Mouse (Mus musculus) left cerebral cortex, postnatal 14 days (tissue): ENCODE measurements around the gene Cd47. TPM values are rescaled to one million over a fixed set of nuclear protein-coding genes. Genes with fewer than 3 reads are reported as not detected.

Experiments used
- DNase-seq, 2 experiments: peaks; one replicate each; pipeline ENCODE4 v3.0.0; 2021 to 2022; ENCODE audit warnings: low spot score in 2 of 2, mixed read lengths in 1 of 2
- intact Hi-C: fragments of 180-260 bp; cut with DNase I; formaldehyde crosslinking; loops from one replicate; pipeline ENCODE4 v1.15.1; 2025
- total RNA-seq, 2 experiments: library from RNA; stranded (reverse); gene quantifications; 2 replicates each; pipeline ENCODE4 v1.2.3; 2021

The Cd47 gene
- total RNA-seq, 2 experiments from 2014 or later: 281 to 288 TPM

GRCm38 (mm10) chr16:49856661-49857060, 56.3 kb downstream of the Cd47 start:
- intact Hi-C loops: loop anchor here (5.0 to 10.0 kb wide), 5 partner anchors 92 to 354 kb away; no protein-coding TSS in a partner anchor
- DNase-seq: no peak

DNA sequence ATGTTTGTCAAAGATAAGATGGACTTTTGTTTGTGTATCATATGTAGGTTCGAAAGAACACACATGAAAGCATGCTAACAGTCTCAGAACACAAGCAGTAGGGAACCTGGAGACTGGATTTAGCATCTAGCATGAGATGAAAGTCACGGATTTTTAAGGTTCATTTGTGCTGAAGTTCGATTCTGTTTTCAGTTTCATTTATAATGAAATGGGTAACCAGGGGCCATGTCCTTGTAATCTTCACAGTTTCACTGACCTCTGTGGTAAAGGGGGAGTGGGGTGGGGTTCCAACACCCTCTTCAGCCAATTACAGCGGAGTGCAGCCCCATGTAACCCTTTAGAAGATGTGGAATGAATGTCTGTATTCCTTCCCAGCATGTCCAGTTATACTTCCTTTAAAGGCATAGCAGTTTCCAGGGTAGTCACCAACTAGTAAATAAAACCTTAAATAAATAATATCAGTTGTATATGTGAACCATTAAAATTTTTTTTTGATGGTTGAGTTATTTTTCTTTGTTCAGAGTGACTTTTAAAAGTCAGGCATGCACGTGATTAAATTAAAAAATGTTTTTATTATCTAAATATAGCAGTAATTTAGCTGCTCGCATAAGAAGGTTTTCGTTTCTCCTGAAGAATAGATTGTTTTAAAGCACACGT, 57.3 kb downstream of the Cd47 start:
- no peak for DNase-seq
- intact Hi-C loops: loop anchor here (5.0 to 10.0 kb wide), 5 partner anchors 93 to 355 kb away; no protein-coding TSS in a partner anchor

DNA sequence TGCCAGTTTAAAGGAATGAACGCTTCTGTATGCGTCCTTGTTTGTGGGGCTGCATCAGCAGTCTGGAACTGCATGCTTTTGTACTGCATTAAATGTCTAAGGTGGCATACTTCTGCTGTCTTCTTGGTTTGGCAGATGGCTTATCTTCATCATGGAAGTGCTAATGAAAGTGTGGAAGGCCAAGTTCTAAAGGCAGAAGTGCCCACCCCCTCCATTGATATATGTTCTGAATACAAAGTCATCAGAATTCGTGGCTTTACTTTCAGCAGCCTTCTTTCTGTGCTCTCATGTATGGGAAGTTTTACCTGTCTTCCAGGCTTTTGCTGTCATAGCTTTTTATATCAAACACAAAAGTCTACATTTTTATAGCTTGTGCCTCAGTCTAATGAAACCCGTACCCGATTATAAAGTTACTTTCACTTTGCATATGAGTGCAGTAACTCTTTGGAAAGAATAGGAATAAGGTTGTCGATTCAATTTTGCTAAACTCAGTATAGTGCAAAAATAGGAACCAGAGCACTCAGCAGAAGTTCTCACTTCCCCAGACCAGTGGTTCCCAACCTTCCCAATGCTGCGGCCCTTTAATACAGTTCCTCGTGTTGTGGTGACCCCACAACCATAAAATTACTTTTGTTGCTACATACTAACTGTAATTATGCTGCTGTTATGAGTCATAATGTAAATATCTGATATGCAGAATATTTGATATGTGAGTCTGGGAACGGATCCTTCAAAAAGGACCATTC, 58.0 kb downstream of the Cd47 start:
- intact Hi-C loops: loop anchor here (5.0 to 10.0 kb wide), 5 partner anchors 94 to 356 kb away; no protein-coding TSS in a partner anchor

GRCm38 (mm10) chr16:49858907-49859853, 58.8 kb downstream of the Cd47 start:
- DNase-seq: no peak
- intact Hi-C loops: loop anchor here (5.0 to 10.0 kb wide), 5 partner anchors 94 to 357 kb away; no protein-coding TSS in a partner anchor

More for the DNA sequence above, 58.0 kb downstream of the Cd47 start:
- DNase-seq: no peak

GRCm38 (mm10) chr16:49861986-49862385, 61.7 kb downstream of the Cd47 start:
- intact Hi-C loops: no loop called here
- no peak for DNase-seq

DNA sequence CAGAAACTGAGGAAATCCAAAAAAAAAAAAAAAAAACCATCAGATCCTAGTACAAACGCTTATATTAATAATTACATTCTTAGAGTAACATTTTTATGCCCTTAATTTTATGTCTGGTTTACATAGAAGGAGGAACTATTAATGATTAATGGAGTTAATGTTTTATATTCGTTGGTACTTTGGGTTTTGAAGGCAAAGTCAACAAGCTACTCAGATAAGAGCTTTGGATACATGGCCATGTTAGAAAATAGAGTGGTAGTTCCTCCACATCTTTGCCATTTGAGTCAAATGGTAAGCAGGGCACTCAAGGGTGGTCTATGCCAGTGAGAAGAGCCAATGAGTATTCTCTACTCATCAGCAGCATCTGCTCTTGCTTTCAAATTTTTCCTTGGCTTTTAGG, 66.3 kb downstream of the Cd47 start:
- intact Hi-C loops: no loop called here
- no peak for DNase-seq

- intact Hi-C loops: no loop called here
- DNase-seq: no peak
Measured at GRCm38 (mm10) chr16:49868278-49868677, 67.9 kb downstream of the Cd47 start.

DNA sequence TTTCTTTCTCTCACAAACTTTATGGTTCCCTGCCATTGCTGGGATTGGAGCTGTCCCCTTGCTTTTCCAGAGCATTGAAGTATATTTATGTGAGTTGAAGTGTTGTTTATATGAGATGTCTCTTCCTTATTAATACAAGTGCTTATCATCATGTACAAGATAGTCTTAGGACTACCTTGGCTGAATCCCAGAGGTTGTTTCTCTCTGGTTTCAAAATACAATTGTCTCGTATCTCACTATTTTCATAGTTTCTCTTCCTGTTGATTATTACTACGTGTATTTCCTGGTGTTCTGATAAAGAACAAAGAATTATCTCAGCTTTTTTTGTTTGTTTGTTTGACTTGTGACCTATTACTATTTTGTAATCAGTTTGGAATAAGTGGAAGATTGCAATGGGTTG, 73.6 kb downstream of the Cd47 start:
- intact Hi-C loops: no loop called here
- no peak for DNase-seq

- intact Hi-C loops: no loop called here
- DNase-seq: no peak
Measured at GRCm38 (mm10) chr16:49874546-49874945, 74.2 kb downstream of the Cd47 start.

GRCm38 (mm10) chr16:49876291-49877030, 76.1 kb downstream of the Cd47 start:
- intact Hi-C loops: no loop called here
- DNase-seq: no peak

DNA sequence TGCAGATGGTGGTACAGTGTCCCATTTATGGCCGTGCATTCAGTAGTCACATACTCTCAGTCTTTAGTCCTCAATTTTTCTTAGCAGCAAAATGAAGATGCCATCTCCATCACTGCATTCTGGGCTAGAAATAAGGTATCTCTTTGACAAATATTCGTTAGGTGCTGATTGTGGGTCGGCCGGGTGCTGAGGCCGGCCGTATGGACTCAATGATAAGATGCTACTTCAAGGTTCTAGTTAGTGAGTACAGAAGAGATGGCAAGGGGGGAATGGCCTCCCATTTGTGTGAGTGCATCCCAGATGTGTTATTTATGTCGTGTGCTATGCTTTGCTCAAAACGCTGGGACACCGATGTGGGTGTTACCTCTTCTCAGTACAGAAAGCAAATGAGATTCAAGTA, 76.9 kb downstream of the Cd47 start:
- intact Hi-C loops: no loop called here
- no peak for DNase-seq

- no peak for DNase-seq
- intact Hi-C loops: no loop called here
Measured at GRCm38 (mm10) chr16:49878051-49878450, 77.7 kb downstream of the Cd47 start.

GRCm38 (mm10) chr16:49886403-49887066, 86.2 kb downstream of the Cd47 start:
- intact Hi-C loops: no loop called here
- DNase-seq: no peak

DNA sequence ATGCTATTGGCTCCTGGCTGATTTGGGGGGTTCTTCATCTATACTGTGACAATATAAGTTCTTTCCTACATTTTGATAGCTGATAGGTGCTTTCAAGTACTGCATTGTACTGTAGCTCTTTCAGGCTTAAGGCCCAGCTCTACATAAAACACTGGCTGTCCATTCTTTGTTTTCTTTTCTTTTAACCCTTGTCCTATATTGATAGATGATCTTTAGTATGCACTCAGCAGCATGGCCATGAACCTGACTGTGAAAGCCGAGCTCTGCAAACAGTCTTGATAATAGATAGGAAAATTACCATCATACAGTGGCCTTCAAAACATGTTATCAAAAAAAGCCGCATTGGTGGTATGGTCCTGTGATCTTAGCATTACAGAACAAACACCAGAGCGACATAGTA, 87.0 kb downstream of the Cd47 start:
- no peak for DNase-seq
- intact Hi-C loops: no loop called here

- intact Hi-C loops: no loop called here
- no peak for DNase-seq
Measured at GRCm38 (mm10) chr16:49887811-49888564, 87.7 kb downstream of the Cd47 start.

DNA sequence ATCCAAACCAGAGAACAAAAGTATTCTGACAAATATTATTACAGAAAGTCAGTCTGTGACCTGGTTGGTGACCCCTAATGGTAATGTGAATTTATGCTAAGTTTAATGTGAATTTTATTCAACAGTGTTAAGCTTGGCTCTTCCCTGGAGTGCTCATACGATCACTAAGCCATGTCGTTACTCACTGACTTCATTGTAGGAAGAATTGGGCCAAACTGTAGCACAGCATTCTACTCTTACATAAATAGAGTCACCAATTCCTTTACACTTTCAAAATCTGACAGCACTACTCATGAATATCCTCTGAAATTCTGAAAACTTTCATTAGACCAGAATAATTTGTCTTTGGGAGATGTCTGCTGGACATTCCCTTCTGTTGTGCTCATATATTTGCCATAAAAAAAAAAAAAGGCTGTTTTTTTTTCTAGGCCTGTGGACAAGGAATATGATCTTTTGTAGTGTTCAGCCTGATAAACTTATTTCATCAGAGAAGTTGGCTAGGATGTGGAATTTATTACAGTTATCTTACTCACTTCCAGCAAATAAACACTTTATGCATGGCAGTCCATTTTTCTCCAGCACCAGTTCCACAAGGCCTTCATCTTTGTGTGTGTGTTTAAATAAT, 88.8 kb downstream of the Cd47 start:
- intact Hi-C loops: no loop called here
- DNase-seq: no peak

- intact Hi-C loops: no loop called here
- no peak for DNase-seq
Measured at GRCm38 (mm10) chr16:49892252-49892651, 91.9 kb downstream of the Cd47 start.
